Mouse (Mus musculus) midbrain, embryonic 11.5 days (tissue): ENCODE results near the gene Btnl2. TPM values are rescaled to one million over a fixed set of nuclear protein-coding genes. Genes with fewer than 3 reads are reported as not detected.

Experiments used
- ATAC-seq: fragments of 200-750 bp; cut with Nextera tagmentation; 2 replicates; pipeline ENCODE4 v1.8.0; 2017; ENCODE audit warnings: moderate TSS enrichment, moderate library complexity; ENCODE audit not compliant: low FRiP score
- DNase-seq: peaks from one replicate; pipeline ENCODE4 v3.0.0; 2015; ENCODE audit warnings: low spot score; ENCODE audit errors: missing footprints
- H3K27ac ChIP-seq: fragments of 300-500 bp; sonication (generic); 2 replicates; pipeline ENCODE4 v1.5.1; 2014; ENCODE audit warnings: low read depth, low read length
- H3K27me3 ChIP-seq: fragments of 300-500 bp; sonication (generic); 2 replicates; pipeline ENCODE4 v1.6.1; 2014; ENCODE audit warnings: mild to moderate bottlenecking, low read length, moderate library complexity, mixed read lengths; ENCODE audit not compliant: control insufficient read depth, insufficient read depth
- H3K36me3 ChIP-seq: fragments of 300-500 bp; sonication (generic); 2 replicates; pipeline ENCODE4 v1.6.1; 2014; ENCODE audit warnings: mild to moderate bottlenecking, low read length, moderate library complexity, mixed read lengths; ENCODE audit not compliant: control insufficient read depth, insufficient read depth
- H3K4me1 ChIP-seq: fragments of 300-500 bp; sonication (generic); 2 replicates; pipeline ENCODE4 v1.6.1; 2014; ENCODE audit warnings: low read length; ENCODE audit not compliant: control insufficient read depth, insufficient read depth
- H3K4me2 ChIP-seq: fragments of 300-500 bp; sonication (generic); 2 replicates; pipeline ENCODE4 v1.6.1; 2014; ENCODE audit warnings: mild to moderate bottlenecking, moderate library complexity
- H3K4me3 ChIP-seq: fragments of 300-500 bp; sonication (generic); 2 replicates; pipeline ENCODE4 v1.5.1; 2014; ENCODE audit warnings: low read depth, low read length
- H3K9ac ChIP-seq: fragments of 300-500 bp; sonication (generic); 2 replicates; pipeline ENCODE4 v1.6.1; 2014; ENCODE audit warnings: low read length
- H3K9me3 ChIP-seq: fragments of 300-500 bp; sonication (generic); 2 replicates; pipeline ENCODE4 v1.6.1; 2016; ENCODE audit warnings: low read length; ENCODE audit not compliant: control insufficient read depth
- WGBS: fragments of 180-500 bp; shearing (Covaris S2); extraction: QIAGEN DNeasy Blood & Tissue Kit; methylation state at CpG from one replicate; pipeline ENCODE4 v1.1.7; 2014; 5-methylcytosine and 5-hydroxymethylcytosine counted together
- polyA plus RNA-seq: library from polyadenylated mRNA; unstranded; fragments of >200 nt; fragmentation: Nextera tagmentation; extraction: Ambion mirVana; gene quantifications from 2 replicates; pipeline ENCODE4 v1.2.1, GENCODE M21; 2014

Btnl2 gene
- polyA plus RNA-seq, 1 experiment from 2014 or later = 0.07 TPM

DNA sequence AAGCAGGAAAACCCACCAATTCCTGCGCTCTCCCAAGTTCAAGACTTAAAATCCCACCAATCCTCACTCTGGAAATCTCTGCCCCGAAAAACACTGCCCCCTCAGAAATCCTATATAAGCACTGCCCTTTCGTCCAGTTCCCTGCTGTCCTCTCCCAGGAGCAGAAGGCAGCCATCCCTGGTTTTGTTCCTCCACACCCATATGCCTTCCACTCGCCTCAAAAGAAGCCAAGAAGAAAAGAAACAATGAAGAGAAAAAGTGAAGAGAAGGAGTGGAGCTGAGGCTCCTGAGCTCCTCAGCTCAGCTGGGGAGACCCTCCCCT, 44.7 kb downstream of the Btnl2 start:
- DNase-seq = no peak
- Histone ChIP-seq H3K9ac (peak overlapping the region; percentile 93), H3K4me2 (peak overlapping the region; percentile 69)

GRCm38 (mm10) chr17:34411117-34411516, 56.5 kb downstream of the Btnl2 start:
- H3K27ac ChIP-seq = no peak overlapping the region
- H3K4me2 ChIP-seq = no peak overlapping the region
- no peaks in the 10 kb centered on the region for H3K36me3 ChIP-seq
- no peaks in the 10 kb centered on the region for H3K27me3 ChIP-seq
- 28% methylated on average over 6 of the region's 6 CpGs for WGBS
- H3K9ac ChIP-seq = no peak overlapping the region
- no peak overlapping the region for H3K4me3 ChIP-seq
- peak; percentile 93 for DNase-seq
- no peaks in the 10 kb centered on the region for H3K9me3 ChIP-seq
- ATAC-seq = no peak
- no peaks in the 10 kb centered on the region for H3K4me1 ChIP-seq

More for the DNA sequence above, 44.7 kb downstream of the Btnl2 start:
- no peak for ATAC-seq
- H3K36me3 ChIP-seq = no peaks in the 10 kb centered on the region
- H3K4me1 ChIP-seq = peaks cover 4% of the 10 kb centered on the region; the same call in 1 of the 2 replicates
- H3K27me3 ChIP-seq = no peaks in the 10 kb centered on the region
- no peaks in the 10 kb centered on the region for H3K9me3 ChIP-seq
- peak overlapping the region; percentile 94; the same call in 1 of the 2 replicates for H3K27ac ChIP-seq
- peak overlapping the region; percentile 53 for H3K4me3 ChIP-seq
- 36% methylated on average over 4 of the region's 4 CpGs for WGBS

Other genes with a start within 250 kb of the Btnl2 start
- gene H2-DMa, start 235.3 kb upstream of the Btnl2 start, polyA plus RNA-seq = 8.0 and 9.5 TPM in 2 replicates
- gene Brd2, start 232.2 kb upstream of the Btnl2 start, polyA plus RNA-seq = 98.7 and 99.2 TPM in 2 replicates
- not detected in 2 replicates for gene H2-DMb2, start 211.5 kb upstream of the Btnl2 start, polyA plus RNA-seq
- 0.25 and 0.38 TPM in 2 replicates for gene H2-DMb1, start 201.8 kb upstream of the Btnl2 start, polyA plus RNA-seq
- 0.77 and 1.7 TPM in 2 replicates for gene Tap1, start 167.3 kb upstream of the Btnl2 start, polyA plus RNA-seq
- 1.0 and 1.3 TPM in 2 replicates for gene Psmb9, start 167.1 kb upstream of the Btnl2 start, polyA plus RNA-seq
- gene Psmb8, start 157.1 kb upstream of the Btnl2 start, polyA plus RNA-seq = 1.8 and 2.1 TPM in 2 replicates
- 0.27 and 0.63 TPM in 2 replicates for gene Tap2, start 151.3 kb upstream of the Btnl2 start, polyA plus RNA-seq
- gene H2-Ob, start 115.9 kb upstream of the Btnl2 start, polyA plus RNA-seq = not detected in 2 replicates
- gene H2-Ab1, start 97.1 kb upstream of the Btnl2 start, polyA plus RNA-seq = 4.3 and 4.7 TPM in 2 replicates
- gene H2-Aa, start 67.0 kb upstream of the Btnl2 start, polyA plus RNA-seq = not detected in 2 replicates
- 1.7 TPM in 2 replicates for gene H2-Eb1, start 49.0 kb upstream of the Btnl2 start, polyA plus RNA-seq
- not detected in 2 replicates for gene H2-Eb2, start 29.2 kb upstream of the Btnl2 start, polyA plus RNA-seq
- not detected in 2 replicates for gene Btnl1, start 22.3 kb downstream of the Btnl2 start, polyA plus RNA-seq
- 1.6 and 2.9 TPM in 2 replicates for gene BC051142, start 44.0 kb downstream of the Btnl2 start, polyA plus RNA-seq
- gene Btnl4, start 122.5 kb downstream of the Btnl2 start, polyA plus RNA-seq = not detected in 2 replicates
- gene Btnl6, start 162.5 kb downstream of the Btnl2 start, polyA plus RNA-seq = not detected in 2 replicates
- 8.9 and 15.8 TPM in 2 replicates for gene Notch4, start 209.4 kb downstream of the Btnl2 start, polyA plus RNA-seq
- gene Gpsm3, start 235.0 kb downstream of the Btnl2 start, polyA plus RNA-seq = 4.4 and 4.8 TPM in 2 replicates
- gene Pbx2, start 236.4 kb downstream of the Btnl2 start, polyA plus RNA-seq = 17.3 and 20.1 TPM in 2 replicates
- 1.4 and 1.6 TPM in 2 replicates for gene Ager, start 243.0 kb downstream of the Btnl2 start, polyA plus RNA-seq
- 180 and 185 TPM in 2 replicates for gene Rnf5, start 248.9 kb downstream of the Btnl2 start, polyA plus RNA-seq
- gene Agpat1, start 249.4 kb downstream of the Btnl2 start, polyA plus RNA-seq = 68.4 and 75.3 TPM in 2 replicates